Mouse (Mus musculus) left cerebral cortex, adult 18-20 months (tissue): Measurements from ENCODE around the gene Galntl6. TPM values are rescaled to one million over a fixed set of nuclear protein-coding genes. Genes with fewer than 3 reads are reported as not detected.
A peak's percentile ranks its signal among the peaks of the same experiment; 100 is the strongest.

Experiments used
- DNase-seq, 2 experiments: peaks; one replicate each; pipeline ENCODE4 v3.0.0; 2021 to 2022; ENCODE audit warnings: low spot score in 2 of 2, mixed read lengths in 1 of 2
- total RNA-seq, 2 experiments: library from RNA; stranded (reverse); gene quantifications; 2 replicates each; pipeline ENCODE4 v1.2.3; 2021

Gene Galntl6
- total RNA-seq, 2 experiments from 2014 or later = 21.9 to 22.3 TPM

DNA sequence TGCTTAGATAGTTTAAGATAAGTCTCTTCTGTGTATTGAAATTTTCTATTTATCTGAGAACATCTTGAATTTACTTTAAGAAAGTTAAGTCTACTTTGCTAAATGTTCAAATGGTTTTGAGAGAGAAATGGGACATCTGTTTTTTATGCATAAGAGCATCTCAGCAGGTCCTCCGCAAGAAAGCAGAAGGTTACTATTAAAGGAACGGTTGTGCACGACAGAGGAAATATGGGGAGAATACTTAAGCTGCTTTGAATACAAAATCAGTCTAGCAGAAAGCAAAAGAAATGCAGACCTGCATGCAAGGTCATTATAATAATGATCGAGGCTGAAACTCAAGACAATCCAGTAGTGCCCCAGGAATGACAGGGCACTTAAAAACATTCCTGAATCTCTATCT lies 621.0 kb downstream of the Galntl6 start:
- DNase-seq = peak in 1 of 2 experiments; percentile 5

DNA sequence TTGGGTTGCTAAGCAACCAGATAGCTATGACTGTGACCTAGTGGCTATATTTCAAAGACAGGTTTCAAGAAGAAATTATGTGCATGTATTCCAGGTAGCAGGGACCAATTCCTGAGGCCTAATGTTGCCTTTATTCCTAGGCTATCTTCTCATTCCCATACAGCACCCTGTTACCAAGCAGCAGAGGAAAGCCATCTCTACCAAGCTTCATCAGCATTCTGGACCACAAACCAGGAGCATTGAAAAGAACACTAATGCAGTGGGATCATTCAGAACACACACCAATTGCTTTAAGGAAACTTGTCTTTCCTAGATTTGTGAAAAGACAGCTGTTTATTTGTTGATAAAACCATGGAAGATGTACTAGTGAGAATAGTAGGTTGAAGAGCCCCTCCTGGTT lies 622.4 kb downstream of the Galntl6 start:
- DNase-seq = no peak

DNA sequence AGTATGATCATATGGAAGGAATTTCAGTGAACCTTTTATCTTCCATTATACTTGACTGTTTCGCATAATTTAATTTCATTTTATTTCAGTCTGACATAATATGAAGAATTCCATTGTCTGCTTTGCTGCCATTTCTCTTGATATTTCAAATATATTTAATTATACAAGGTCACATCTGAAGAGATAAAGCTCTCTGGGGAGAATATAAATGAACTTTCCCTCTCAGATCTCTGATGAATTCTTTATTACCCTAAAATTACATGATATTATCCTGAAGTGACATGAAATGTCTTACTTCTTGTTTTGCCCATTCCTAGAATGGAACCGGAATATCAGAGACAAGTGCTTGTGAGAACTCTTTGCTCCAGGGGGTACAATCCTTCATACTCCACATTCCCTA lies 647.0 kb downstream of the Galntl6 start:
- no peak for DNase-seq

DNA sequence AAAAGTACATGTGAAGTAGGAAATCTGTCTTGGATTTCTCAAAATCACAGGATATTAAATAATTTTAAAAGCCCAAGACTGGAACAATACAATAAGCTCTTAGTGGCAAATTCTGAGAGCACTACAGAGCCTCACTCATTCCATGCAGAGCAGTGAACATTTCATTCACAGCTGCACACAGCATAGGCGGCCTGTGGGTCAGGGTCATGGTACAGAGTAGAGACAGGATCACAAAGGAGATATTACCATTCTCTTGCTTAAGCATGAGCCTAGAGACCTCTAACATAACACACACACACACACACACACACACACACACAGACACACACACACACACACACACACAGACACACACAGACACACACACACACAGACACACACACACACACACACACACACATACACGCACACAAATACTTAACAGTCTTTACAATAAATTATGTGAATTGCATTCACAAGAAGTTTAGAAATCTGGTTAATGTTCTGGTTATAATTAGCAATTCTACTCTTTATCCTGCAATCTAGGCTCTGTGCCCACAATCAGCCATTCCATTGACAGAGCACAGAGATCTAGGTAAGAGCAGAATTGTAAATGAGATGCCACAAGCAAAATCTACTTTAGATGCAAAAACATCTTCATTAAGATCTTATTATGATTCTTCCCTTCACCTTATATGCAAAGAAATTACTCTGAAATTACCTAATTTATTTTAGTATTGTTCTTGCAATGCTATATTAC lies 653.7 kb downstream of the Galntl6 start:
- no peak for DNase-seq

DNA sequence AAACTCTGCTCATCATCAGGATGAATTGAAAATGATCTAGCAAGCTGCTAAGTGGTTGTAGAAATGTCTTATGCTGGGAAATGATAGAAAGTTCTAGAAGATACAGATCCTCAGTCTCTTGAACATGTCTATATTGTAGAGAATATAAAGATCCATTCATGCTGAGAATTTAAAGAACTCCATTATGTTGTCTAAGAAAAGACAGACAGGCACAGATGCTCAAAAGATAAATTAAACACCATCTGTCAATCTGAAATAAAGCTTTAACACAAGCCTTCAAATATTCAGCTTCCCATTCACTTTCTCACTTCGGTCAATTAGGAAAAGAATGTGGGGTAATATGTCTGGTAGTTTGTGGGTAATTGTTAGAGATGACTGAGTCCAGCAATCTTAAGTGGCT lies 658.8 kb downstream of the Galntl6 start:
- no peak for DNase-seq

DNA sequence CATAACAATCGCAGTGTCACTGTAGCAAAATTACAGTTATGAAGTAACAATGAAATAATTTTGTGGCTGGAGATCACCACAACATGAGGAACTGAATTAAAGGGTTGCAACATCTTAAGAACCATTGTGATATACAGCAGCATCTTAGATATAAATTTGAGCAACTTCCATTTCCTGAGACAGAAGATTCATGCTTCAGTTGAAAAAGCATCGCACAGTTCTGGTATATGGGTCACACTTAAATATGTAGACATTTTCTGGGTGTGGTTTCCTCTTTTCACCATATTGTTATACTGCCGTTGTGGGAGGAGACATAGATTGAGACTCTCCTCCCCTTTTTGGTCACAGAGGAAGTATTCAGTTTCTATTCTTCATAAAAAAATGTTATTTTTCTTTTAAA lies 667.6 kb downstream of the Galntl6 start:
- DNase-seq = no peak

DNA sequence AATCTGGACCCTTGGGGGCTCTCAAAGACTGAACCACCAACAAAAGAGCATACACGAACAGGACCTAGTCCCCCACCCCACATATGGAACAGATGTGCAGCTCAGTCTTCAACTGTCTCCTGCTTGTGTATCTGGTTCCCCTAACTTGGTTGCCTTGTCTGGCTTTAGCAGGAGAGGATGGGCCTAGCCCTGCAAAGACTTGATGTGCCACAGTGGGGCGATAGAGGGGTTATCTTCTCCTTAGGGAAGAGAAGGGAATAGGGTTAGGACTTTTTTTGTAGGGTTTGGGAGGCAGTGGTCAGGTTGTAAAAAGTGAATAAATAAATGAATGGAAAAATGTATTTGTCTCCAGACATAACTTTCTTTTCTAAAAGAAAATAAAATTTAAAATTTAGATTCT lies 678.2 kb downstream of the Galntl6 start:
- DNase-seq = peak in 1 of 2 experiments; percentile 6

DNA sequence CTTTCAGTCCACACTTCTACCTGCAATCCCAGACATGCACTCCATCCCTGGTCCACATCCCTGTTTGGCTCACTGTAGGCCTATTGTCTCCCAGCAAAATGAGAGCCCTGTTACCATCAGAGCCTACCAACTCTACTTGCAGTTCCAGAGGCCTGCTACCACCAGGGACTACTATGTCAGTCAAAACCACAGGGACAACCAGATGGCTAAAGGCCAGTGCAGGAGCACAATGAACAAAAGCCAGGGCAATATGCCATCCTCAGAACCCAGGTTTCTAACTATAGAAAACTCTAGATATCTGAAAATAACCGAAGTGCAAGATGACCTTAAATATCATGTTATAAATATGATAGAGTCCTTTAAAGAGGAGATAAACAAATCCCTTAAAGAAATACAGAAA lies 683.7 kb downstream of the Galntl6 start:
- DNase-seq = no peak

DNA sequence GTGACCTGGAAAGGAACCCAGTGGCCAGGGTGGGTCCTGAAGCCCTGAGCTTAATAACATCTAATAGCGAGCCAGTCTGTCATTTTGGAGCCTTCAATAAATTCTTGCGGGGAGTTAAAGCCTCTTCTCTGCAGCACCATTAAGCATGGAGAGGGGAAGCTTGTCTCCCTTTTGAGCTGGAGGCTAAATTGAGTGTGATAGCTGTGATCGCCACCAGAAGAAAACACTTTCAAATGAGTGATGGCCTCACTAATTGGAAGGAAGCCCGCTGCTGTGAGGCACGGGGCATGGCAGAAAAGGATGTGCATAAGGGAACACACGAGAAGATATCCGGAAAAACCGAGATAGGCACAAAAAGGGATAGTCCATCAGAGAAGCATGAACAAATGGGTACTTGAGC lies 694.6 kb downstream of the Galntl6 start:
- DNase-seq = no peak

DNA sequence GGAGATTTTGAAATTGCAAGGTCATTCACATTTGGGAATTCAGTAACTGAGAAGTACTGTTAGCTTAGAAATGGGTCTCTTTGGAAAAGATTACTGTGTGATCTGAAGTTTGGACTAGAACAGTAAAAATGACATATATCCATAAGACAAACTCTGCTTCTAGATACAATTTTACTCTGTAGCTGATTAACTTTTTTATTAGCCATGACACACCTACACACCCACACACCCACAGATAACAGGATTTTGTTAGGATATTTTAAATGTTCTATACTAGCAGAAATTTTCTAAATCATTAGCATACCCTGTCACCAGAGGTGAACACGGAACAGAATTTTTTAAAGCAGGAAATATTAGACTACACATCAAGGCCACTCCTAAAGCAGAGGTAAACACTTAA lies 722.7 kb downstream of the Galntl6 start:
- no peak for DNase-seq

DNA sequence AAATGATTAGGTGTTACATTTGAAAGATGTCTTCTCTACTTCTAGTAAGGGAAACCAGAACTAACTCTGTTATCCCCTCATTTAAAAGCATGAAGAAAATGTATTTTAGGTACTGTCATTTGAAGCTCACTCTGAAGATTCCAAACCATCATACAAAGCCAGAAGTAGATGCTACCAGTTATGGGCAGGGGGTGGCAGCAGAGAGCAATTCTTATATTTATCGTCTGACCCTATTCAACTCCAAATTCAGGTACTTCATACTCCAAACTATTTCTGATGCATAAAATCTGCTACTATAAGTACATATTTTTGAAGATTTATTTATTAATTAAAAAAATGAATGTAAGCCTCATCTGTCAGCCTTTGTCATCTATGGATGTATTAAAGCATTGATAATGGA lies 765.5 kb downstream of the Galntl6 start:
- peak; percentile 42 to 54 for DNase-seq

DNA sequence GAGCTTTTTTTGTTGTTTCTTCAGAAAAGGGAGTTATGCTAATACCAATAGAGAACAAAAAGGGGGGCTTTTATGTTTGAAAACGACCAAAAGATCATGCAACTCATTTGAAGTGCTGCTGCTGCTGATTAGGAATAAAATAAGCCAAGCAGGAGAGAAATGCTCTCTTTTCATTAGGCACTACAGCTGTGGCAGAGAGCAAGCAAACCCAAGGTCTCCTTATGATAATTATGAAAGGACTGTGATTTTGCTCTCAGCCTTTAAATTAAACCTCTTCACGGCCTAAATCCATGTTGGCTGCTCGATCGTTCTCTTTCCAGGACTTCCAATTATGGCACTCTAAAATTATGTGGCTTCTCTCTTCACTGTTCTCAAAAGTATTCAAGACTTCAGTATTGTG lies 825.7 kb downstream of the Galntl6 start:
- DNase-seq = no peak

DNA sequence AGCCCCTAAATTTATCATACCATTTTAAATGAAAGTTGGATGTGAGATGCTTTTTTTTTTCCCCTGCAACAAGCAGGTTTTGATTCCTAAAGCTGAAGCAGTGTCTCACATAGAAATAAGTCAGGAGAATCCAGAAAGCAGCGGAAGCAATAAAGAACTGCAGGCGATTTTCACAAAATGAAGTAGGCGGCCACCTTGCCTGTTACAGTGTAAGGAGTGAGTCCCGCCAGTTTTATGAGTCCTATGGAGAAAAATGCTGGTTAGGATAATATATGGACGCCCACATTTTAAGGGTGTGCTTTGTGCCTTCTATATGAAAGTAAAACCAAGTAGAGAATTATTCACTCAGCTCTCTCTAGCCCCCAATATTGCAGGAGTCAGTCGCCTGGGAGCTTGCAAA lies 827.5 kb downstream of the Galntl6 start:
- DNase-seq = peak in 1 of 2 experiments; percentile 40

DNA sequence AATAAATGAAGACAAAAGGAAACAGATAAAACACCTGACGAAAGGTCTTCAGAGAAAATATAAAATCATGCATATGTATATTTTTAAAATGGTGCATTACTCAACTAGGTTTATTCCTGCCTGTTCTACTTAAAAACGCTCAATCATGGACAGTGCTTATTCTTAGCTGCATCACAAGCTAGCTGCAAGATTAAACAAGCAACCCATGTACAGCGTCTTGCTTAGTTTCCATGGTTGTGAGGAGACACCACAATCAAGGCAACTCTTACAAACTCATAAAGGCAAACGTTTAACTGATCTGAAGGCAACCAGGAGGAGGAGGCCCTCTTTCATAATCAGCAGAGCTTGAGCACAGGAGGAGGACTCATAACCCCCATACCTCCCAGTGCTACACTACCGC lies 830.7 kb downstream of the Galntl6 start:
- no peak for DNase-seq

DNA sequence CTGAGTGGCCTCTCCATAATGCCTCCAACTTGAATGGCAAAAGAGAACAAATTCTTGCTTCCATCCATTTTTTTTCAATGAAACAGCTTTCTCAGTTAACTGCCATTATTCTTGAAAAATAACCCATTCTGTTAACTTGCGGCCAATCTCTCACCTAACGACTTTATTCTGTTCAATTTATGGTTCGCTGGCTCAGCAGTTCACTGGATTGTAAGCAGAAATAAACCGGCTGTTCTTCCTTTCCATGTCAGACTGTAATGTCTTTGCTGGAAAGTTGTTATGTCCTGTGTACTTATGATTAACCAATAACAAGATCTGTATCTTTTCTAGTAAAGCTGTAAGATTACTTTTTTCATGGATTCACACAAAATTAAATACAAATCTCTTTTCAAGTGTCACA lies 837.8 kb downstream of the Galntl6 start:
- no peak for DNase-seq

DNA sequence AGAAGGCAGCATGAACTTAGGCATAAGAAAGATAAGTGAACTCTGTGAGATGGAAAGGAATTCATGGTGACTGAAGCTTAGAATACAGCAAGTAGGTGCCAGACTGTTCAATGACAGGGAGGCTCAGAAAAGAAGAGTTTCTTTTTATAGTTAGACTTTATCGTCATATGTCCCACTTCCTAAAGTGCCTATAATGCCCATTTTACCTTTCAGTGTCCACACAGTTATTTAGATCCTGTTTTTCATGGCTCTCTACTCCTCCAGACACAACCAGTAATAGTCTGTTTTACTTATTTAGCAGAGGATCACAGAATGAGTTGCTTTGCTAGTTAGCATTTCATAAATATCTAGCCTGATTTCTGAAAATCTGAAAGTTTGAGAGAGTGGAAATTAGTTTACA lies 838.7 kb downstream of the Galntl6 start:
- DNase-seq = no peak

DNA sequence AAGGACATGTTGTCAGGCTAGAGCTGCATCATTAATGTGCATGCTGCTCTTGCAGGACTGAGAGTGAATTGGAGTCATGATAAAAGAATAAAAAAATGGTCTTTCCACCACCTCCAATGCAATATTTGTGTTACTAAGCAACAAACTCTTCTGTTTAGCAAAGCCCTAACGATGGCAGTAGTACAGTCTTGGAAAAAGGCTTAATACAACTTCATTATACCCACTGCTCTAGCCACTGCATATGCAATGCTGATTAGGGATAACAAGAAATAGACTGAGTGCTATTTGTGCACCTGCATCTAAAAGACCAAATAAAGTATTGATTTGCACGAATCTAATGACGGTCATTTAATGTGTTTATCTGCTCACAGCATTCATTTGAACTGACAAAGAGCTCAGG lies 880.2 kb downstream of the Galntl6 start:
- DNase-seq = no peak

DNA sequence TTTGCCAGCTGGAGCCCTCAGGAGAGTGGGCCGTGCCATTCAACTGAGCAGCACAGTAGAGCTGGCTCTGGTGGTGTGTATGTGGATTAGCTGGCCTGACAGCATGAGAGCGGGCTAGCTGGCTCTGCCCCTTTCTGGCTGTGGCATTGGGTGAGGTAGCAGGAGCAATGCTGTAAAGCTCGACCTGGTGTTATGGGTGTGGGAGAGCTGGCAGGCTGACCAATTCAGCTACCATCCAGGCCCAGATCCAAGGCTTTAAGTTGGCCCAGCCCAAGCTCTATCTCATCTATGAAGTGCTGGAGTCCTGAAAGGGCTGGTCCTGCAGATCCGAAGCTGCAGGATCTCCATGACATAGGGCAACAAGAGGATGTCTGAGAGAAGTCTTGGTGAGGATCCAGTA lies 886.9 kb downstream of the Galntl6 start:
- DNase-seq = no peak

DNA sequence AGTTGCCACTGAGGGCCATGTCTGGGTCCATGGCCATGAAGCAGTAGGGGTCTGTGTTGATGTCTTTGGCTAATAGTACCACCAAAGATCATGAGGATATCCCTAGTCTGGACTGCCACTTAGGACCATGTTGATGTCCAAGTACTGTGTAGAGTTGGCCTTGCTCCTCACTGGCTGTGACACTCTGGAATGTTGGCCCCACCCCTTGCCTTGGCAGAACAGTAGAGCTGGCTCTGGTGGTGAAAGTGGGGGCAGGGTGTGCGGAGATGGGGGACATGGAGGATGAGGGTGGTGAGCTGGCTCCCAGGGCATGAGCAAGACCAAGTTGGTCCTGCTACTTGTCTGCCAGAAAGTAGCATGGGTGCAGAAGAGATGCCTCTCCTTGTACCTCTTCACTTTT lies 887.3 kb downstream of the Galntl6 start:
- no peak for DNase-seq

DNA sequence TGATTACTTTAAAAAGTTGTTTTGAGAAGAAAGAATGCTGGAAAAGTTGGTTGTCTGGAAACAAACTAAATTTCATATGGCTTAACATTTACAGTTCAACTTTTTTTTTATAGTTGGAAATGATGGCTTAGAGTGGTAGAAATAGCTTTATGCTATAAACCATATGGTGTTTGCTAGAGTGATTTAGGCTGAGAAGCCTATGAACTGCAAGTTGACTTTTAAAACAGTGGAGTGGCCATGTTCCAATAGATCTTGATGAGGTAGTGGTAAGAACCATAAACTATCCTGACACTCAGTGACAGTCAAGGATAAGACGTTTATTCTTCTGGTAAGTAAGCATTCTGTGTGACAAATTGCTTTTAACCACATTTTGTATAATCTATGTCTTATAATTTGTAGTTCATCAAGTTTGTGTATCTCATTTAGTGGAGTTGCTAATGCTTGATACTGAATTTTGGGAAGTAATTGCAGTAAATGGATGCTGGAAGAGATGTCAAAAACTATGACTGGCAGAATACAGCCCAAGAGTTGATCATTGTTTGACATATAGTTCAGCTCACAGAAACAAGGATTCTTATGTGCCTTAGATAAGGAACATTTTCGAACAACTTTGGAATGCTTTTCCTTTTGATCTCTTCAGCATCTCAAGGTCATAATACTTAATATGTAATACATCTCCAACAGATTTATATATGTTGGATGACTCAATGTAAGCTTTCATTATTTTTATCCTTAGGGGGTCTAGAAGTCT lies 888.8 kb downstream of the Galntl6 start:
- DNase-seq = no peak

DNA sequence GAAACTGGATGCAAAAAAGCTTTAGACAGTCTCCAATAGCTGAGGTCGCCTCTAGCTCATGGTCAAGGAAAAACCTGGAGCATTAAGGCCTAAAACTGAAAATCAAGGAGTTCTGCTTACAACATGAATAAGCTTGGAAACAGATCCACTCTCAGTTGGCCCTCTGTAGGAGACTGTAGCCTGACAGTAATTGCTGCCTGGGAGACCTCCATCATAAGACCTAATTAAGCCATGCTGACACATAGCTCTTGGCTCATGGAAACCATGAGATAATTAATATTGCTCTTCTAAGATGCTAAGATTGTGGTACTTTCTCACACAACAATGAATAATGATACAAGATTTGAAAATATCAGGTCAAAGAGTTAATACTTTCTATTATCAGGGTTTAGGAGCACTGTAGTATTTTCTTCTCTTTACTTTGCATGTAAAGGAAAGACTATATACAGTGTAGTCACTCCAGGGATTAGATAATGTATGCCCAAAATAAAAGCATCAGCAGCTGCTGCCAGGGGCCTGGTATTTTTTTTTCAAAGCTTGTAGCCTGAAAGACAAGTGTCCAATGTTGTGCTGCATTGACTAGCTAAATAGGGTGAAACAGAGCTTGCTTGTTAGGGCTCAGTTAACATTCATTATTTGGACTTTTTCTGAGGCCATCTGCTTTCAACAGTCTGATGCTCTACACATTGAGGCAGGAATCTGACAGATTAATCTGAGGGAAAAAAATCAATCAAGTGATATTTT lies 922.8 kb downstream of the Galntl6 start:
- DNase-seq = no peak

DNA sequence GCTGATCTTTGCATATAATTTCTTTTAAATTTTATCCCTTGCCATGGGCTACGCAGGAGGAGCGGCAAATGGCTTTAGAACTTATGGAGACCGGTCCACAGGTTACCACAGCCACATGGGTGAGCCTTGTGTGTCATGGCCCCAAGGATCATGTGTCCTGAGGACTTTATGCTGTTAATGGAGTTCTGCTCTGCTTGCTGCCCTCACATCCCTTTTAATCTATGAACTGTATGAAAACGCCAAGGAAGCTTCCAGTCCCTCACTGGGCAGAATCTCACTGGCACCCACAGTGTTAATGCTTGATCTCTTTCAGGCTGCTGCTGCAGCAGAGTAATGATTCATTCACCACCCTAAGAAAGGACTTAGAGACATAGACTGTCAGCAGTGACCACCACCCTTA lies 935.1 kb downstream of the Galntl6 start:
- DNase-seq = no peak
